Mouse (Mus musculus) heart, embryonic 10.5 days (tissue): Measurements from ENCODE around the gene Il10. TPM values are rescaled to one million over a fixed set of nuclear protein-coding genes. Genes with fewer than 3 reads are reported as not detected.
A peak's percentile ranks its signal among the peaks of the same experiment; 100 is the strongest.

ENCODE experiments used
- DNase-seq: peaks from one replicate; pipeline ENCODE4 v3.0.0-alpha.2; 2017; ENCODE audit warnings: low spot score
- H3K27ac ChIP-seq: fragments of 300-500 bp; sonication (generic); 2 replicates; pipeline ENCODE4 v1.5.1; 2016; ENCODE audit warnings: mild to moderate bottlenecking
- H3K27me3 ChIP-seq: fragments of 300-500 bp; sonication (generic); 2 replicates; pipeline ENCODE4 v1.6.1; 2016; ENCODE audit warnings: mild to moderate bottlenecking; ENCODE audit not compliant: poor library complexity, insufficient read depth, severe bottlenecking
- H3K36me3 ChIP-seq: fragments of 300-500 bp; sonication (generic); 2 replicates; pipeline ENCODE4 v1.6.1; 2016; ENCODE audit warnings: mild to moderate bottlenecking, moderate library complexity
- H3K4me1 ChIP-seq: fragments of 300-500 bp; sonication (generic); 2 replicates; pipeline ENCODE4 v1.6.1; 2016; ENCODE audit warnings: mild to moderate bottlenecking
- H3K4me3 ChIP-seq: fragments of 300-500 bp; sonication (generic); 2 replicates; pipeline ENCODE4 v1.5.1; 2016; ENCODE audit warnings: mild to moderate bottlenecking, moderate library complexity
- H3K9me3 ChIP-seq: fragments of 300-500 bp; sonication (generic); 2 replicates; pipeline ENCODE4 v1.6.1; 2016; ENCODE audit warnings: mild to moderate bottlenecking, moderate library complexity
- WGBS: fragments of 180-500 bp; shearing (Covaris S2); methylation state at CpG from one replicate; pipeline ENCODE4 v1.1.7; 2016; 5-methylcytosine and 5-hydroxymethylcytosine counted together
- polyA plus RNA-seq: library from polyadenylated mRNA; unstranded; fragments of >200 nt; fragmentation: Nextera tagmentation; extraction: Ambion mirVana; gene quantifications from 2 replicates; pipeline ENCODE4 v1.2.1, GENCODE M21; 2016

Il10 gene
- not detected in 2 replicates for polyA plus RNA-seq

DNA sequence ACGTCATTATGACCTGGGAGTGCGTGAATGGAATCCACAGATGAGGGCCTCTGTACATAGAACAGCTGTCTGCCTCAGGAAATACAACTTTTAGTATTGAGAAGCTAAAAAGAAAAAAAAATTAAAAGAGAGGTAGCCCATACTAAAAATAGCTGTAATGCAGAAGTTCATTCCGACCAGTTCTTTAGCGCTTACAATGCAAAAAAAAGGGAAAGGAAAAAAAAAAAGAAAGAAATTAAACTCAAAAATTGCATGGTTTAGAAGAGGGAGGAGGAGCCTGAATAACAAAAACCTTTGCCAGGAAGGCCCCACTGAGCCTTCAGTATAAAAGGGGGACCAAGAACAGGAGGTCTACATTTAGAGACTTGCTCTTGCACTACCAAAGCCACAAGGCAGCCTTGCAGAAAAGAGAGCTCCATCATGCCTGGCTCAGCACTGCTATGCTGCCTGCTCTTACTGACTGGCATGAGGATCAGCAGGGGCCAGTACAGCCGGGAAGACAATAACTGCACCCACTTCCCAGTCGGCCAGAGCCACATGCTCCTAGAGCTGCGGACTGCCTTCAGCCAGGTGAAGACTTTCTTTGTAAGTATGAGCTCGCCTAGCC lies at the start of gene Il10:
Gene Il10, plus strand, starts transcription at position 354 of the 607 bp plus-strand sequence.
- no peak within 1 kb of the TSS for H3K27ac ChIP-seq
- DNase-seq: no peak
- H3K9me3 ChIP-seq: no peaks in the 10 kb centered on the region
- H3K4me1 ChIP-seq: peaks cover 17% of the 10 kb centered on the region; the same call in 1 of the 2 replicates
- H3K27me3 ChIP-seq: peaks cover 23% of the 10 kb centered on the region
- WGBS: 74% methylated on average over 8 of the region's 8 CpGs
- H3K4me3 ChIP-seq: no peak within 1 kb of the TSS
- H3K36me3 ChIP-seq: no peaks in the 10 kb centered on the region

DNA sequence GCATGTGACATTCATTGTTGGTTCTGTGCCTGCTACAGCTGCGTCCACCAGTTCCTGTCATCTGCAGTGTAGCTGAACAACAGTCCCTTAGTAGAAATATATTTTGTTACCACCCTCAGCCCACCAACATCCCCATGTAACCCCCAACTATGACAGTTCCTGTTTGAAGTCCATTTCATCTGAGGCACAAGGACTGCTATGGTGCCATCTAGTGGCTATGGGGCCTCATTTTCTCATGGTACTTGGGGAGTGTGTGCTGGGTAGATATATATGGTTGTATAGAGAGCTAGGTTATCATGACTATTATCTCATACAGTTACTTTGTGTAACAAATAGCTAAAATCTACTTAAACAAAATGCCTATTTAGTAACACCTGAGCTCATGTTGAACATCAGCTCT lies 40.2 kb upstream of the Il10 start:
- Histone ChIP-seq H3K27ac (no peak overlapping the region), H3K4me1 (no peaks in the 10 kb centered on the region), H3K9me3 (no peaks in the 10 kb centered on the region), H3K27me3 (no peaks in the 10 kb centered on the region), H3K36me3 (no peaks in the 10 kb centered on the region), H3K4me3 (no peak overlapping the region)
- DNase-seq: peak; percentile 76
- WGBS: 50% methylated on average over 1 of the region's 1 CpGs

DNA sequence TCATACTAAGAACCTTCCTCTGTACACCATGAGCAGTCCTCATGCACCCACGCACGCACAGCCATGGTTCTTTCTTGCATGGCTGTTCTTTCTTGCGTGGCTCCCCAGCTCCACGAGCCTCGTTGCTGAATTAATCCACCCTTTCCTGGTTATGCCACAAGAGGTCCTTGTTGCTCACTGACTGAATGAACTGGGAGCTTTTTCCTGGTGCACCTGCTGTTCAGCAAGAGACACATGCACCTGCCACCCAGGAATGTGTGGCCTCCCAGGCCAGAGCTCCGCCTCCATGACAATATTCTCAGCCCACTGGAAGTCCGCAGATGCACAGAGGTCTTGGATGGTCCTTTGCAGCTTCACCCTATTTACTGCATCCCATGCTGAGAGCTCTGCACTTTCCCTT lies 35.2 kb upstream of the Il10 start:
- WGBS: 63% methylated on average over 7 of the region's 7 CpGs

DNA sequence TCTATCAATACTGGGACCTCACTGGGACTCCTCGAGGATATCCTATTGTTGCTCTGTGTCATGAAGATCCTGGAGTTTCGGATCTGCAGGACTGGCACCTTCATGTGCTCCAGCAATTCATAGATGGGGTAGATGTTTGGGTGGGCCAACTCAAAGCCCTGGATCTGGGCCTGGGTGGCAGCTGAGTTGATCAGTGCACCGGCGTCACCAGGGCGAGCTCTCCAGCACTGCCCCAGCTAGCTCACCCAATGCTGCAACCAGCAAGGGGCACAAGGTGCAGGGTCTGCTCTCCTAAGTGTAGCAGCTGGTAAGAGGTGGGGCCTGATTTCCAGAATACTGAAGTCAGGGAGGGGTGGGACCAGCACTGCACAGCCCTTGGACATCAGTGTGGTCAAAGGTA lies 32.6 kb upstream of the Il10 start:
- H3K4me3 ChIP-seq: no peak overlapping the region

More for the DNA sequence above, 35.2 kb upstream of the Il10 start:
- Histone ChIP-seq H3K9me3 (no peaks in the 10 kb centered on the region), H3K27me3 (no peaks in the 10 kb centered on the region), H3K4me1 (no peaks in the 10 kb centered on the region), H3K36me3 (no peaks in the 10 kb centered on the region), H3K27ac (no peak overlapping the region), H3K4me3 (no peak overlapping the region)
- no peak for DNase-seq

DNA sequence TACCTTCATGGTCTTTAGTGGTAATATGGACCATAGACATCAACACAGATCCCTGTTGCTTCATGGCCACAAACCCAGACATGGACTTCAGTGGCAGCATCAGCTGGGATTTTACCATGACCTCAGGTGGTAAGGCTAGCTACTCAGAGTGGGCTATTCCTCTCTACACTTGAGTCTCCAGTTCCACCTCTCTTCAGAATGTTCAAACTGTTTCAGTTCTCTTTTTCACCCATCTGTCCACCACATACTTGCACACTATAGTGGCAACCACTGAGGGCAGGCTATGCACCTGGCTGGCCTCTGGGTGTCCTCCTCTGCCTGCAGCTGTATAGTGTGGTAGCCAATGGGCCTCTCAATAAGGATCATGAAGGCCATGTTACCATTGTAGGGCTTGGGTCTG lies 32.2 kb upstream of the Il10 start:
- DNase-seq: no peak
- Histone ChIP-seq H3K4me3 (no peak overlapping the region), H3K4me1 (no peaks in the 10 kb centered on the region), H3K36me3 (no peaks in the 10 kb centered on the region), H3K27ac (no peak overlapping the region), H3K27me3 (no peaks in the 10 kb centered on the region), H3K9me3 (no peaks in the 10 kb centered on the region)

More for the DNA sequence above, 32.6 kb upstream of the Il10 start:
- Histone ChIP-seq H3K9me3 (no peaks in the 10 kb centered on the region), H3K4me1 (no peaks in the 10 kb centered on the region), H3K27me3 (no peaks in the 10 kb centered on the region), H3K36me3 (no peaks in the 10 kb centered on the region), H3K27ac (no peak overlapping the region)
- 85% methylated on average over 5 of the region's 5 CpGs for WGBS
- no peak for DNase-seq

DNA sequence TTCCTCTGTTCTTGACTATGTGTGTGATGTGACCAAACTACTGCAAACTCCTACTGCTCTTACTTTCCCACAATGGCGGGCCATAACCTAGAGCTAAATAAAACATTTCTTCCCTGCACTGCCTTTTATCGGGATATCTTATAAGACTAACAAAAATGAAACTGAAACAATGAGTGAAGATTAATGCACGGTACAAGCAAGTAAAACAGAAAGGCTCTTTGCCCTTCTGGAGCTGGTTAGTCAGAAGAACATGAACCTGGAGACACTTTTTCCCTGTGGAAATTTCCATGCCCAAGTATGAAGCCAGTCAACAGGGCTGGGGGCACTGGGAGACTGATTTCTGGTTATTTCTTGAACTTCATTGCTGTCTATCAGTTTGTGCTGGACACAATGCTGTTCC lies 30.3 kb upstream of the Il10 start:
- WGBS: 81% methylated on average over 3 of the region's 3 CpGs
- no peaks in the 10 kb centered on the region for H3K9me3 ChIP-seq
- no peaks in the 10 kb centered on the region for H3K4me1 ChIP-seq
- no peak overlapping the region for H3K4me3 ChIP-seq
- no peaks in the 10 kb centered on the region for H3K36me3 ChIP-seq
- DNase-seq: no peak
- no peak overlapping the region for H3K27ac ChIP-seq
- H3K27me3 ChIP-seq: no peaks in the 10 kb centered on the region; the same call in 1 of the 2 replicates

DNA sequence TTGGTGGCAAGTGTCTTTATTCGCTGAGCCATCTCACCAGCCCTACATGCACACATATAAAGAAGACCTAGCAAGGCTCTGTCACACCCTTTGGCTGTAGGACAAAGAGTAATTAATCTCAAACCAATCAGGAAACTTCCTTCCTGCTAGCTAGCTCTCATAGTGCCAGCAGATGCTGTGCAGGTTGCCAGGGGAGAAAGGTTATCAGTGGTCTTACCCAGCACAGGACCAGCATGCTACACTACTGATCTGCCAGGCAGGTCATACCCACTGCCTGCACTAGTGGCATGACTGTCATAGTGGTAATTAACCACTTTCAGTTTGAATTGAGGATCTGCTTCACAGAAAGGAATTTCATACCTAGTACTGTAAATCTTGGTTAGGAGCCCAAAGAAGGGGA lies 29.2 kb upstream of the Il10 start:
- Histone ChIP-seq H3K4me3 (no peak overlapping the region), H3K9me3 (no peaks in the 10 kb centered on the region), H3K27me3 (no peaks in the 10 kb centered on the region; the same call in 1 of the 2 replicates), H3K36me3 (no peaks in the 10 kb centered on the region), H3K4me1 (no peaks in the 10 kb centered on the region), H3K27ac (no peak overlapping the region)
- 86% methylated on average over 1 of the region's 1 CpGs for WGBS
- DNase-seq: no peak

DNA sequence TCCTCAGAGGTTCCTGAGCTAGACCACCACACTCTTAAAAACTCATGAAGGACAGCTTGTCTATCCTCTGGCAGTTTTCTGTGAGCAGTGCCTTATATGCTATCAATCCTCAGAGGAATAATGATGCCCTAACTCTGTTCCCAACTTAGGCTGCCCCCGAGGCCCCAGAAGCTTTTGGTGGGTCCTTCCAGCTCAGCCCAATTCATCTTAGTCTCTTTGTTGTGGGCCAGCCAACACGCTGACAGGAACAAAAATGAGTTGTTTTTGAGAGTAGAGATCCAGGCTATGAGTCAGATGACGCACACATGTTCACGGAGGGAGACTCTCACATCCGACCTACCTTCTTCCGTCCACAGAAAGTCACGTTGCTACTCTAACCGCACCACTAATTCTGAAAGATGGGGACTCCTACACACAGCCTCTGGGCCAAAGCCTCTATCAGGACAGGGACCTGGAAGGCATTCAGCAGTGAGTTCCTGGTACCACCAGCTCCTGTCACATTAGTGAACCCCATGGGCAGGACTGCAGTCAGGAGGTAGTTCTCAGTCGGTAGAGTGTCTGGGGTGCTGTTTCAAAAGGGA lies 26.0 kb upstream of the Il10 start:
- H3K4me3 ChIP-seq: no peak overlapping the region
- H3K9me3 ChIP-seq: no peaks in the 10 kb centered on the region
- no peak overlapping the region for H3K27ac ChIP-seq
- H3K36me3 ChIP-seq: no peaks in the 10 kb centered on the region
- no peaks in the 10 kb centered on the region; the same call in 1 of the 2 replicates for H3K4me1 ChIP-seq
- H3K27me3 ChIP-seq: no peaks in the 10 kb centered on the region; the same call in 1 of the 2 replicates
- DNase-seq: no peak
- 86% methylated on average over 9 of the region's 9 CpGs for WGBS

DNA sequence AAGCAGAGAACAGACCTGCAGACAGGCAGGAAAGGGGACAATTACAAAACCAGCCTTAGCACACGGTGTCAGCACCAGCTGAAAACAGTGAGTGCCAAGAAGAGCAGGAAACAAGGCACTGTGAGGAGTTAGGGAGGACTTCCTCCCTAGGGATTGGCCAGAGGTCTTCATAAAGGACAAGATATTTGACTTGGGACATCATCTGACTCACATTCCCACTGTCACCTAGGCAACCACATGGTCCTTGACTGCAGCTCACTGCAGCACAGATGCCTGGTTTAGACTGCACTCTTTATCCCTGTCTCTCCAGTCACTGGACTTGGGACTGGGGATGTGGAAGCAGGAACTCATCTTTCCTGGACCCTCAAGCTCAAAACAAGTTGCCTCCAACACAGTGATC lies 24.1 kb upstream of the Il10 start:
- no peaks in the 10 kb centered on the region for H3K36me3 ChIP-seq
- no peaks in the 10 kb centered on the region for H3K9me3 ChIP-seq
- H3K4me1 ChIP-seq: no peaks in the 10 kb centered on the region; the same call in 1 of the 2 replicates
- WGBS: 44% methylated on average over 1 of the region's 1 CpGs
- no peak overlapping the region for H3K4me3 ChIP-seq
- no peak overlapping the region for H3K27ac ChIP-seq
- DNase-seq: no peak
- H3K27me3 ChIP-seq: no peaks in the 10 kb centered on the region; the same call in 1 of the 2 replicates

DNA sequence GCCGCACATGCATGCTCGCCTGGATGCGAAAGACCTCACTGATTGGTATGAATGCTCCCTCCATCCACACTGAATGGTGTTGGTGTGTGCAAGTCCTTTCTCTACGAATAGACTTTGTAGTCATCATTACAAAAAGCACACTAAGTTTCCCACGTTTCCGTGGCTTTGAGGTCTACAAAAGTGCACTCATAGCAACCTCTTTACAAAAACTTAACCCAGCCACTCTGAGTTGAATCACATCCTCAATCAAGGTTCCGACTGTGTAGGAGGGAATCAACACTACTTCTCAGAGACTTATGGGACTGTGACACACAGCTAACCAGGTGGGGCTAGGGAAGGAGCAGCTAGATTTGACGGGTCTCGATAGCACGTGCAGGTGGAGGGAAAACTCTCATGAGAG lies 23.3 kb upstream of the Il10 start:
- DNase-seq: no peak
- H3K27ac ChIP-seq: no peak overlapping the region
- H3K36me3 ChIP-seq: no peaks in the 10 kb centered on the region
- no peaks in the 10 kb centered on the region; the same call in 1 of the 2 replicates for H3K27me3 ChIP-seq
- no peak overlapping the region for H3K4me3 ChIP-seq
- H3K9me3 ChIP-seq: no peaks in the 10 kb centered on the region
- H3K4me1 ChIP-seq: no peaks in the 10 kb centered on the region; the same call in 1 of the 2 replicates
- WGBS: 90% methylated on average over 10 of the region's 10 CpGs

DNA sequence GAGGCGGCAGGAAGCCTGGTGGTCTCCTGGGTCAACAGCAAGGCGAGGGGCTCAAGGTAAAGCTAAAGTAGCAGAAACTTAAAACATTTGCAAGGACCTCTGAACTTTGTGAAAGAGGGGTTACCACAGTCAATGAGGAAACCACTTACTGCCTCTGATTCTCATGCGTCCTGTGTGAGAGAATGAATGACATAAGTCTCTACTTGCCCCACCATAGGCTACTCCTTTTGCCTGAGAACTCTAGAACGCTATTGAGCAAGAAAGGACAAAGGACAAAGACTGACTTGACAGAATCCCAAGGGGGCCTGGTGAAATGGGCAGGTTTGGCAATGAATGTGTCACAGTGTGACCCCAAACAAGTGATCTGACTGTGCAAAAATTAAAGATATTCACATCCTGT lies 22.2 kb upstream of the Il10 start:
- H3K27me3 ChIP-seq: no peaks in the 10 kb centered on the region; the same call in 1 of the 2 replicates
- H3K4me3 ChIP-seq: no peak overlapping the region
- 82% methylated on average over 4 of the region's 4 CpGs for WGBS
- no peak overlapping the region for H3K27ac ChIP-seq
- no peaks in the 10 kb centered on the region for H3K9me3 ChIP-seq
- no peaks in the 10 kb centered on the region for H3K36me3 ChIP-seq
- no peaks in the 10 kb centered on the region; the same call in 1 of the 2 replicates for H3K4me1 ChIP-seq
- DNase-seq: no peak

DNA sequence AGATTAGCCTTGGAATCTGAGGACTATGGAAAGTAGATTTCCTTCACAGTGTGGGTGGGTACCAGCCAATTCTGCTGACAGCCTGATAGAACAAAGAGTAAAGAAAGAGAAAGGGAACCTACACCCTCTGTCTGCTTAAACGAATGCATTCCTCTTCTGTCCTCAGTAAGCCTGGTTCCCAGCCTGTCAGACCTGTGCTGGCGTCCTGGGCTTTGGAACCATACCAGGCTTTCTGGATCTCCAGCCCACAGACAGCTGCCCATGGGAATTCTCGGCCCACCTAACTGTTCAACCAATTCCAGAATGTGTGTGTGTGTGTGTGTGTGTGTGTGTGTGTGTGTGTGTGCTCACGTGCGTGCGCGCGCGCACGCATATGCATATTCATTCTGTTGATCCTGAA lies 21.3 kb upstream of the Il10 start:
- DNase-seq: no peak
- WGBS: 88% methylated on average over 10 of the region's 10 CpGs
- no peak overlapping the region for H3K4me3 ChIP-seq
- peaks cover 5% of the 10 kb centered on the region for H3K4me1 ChIP-seq
- no peaks in the 10 kb centered on the region for H3K36me3 ChIP-seq
- no peak overlapping the region for H3K27ac ChIP-seq
- H3K27me3 ChIP-seq: no peaks in the 10 kb centered on the region; the same call in 1 of the 2 replicates
- no peaks in the 10 kb centered on the region for H3K9me3 ChIP-seq

DNA sequence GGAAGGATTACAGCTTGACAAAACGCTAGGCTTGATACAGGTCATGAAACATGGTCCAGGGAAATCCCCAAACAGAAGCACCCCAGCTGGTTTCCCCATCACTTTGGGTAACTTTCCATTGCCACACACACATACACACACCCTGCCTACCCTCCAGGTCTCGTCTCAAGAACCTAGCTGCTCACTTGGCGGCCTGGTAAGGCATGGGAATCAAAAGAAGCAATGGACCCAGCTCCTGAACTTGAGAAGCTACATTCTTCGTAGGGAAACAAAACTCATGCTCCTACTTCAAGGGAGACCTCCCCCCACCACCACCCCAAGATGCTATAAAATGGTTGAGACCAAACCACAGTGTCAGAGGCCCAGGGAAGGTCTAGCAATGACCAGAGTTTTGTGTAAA lies 19.9 kb upstream of the Il10 start:
- H3K4me1 ChIP-seq: peaks cover 9% of the 10 kb centered on the region
- H3K4me3 ChIP-seq: no peak overlapping the region
- no peak for DNase-seq
- H3K27ac ChIP-seq: no peak overlapping the region
- no peaks in the 10 kb centered on the region for H3K36me3 ChIP-seq
- no peaks in the 10 kb centered on the region for H3K27me3 ChIP-seq
- no peaks in the 10 kb centered on the region for H3K9me3 ChIP-seq
- WGBS: 82% methylated on average over 4 of the region's 4 CpGs
